Mouse (Mus musculus): ENCODE measurements around the gene Phb.

DNA sequence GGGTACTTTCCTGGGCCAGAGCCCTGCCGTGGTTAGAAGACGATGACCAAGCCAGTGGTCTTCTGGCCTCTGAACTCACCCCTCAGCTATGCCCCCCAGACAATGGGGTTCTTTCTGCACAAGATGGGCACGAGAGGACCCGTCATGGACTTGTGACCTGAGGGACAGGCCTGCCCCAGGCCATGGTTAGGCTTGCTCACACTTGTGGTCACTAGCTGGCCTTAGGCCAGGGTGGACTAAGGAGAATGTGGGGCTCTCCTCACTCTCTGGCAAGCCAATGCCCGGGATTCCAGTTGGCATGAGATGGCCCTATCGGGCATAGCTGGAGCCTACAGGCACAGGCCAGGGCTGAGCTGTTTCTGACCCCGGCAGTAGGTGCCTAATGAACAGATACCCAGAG lies 22.4 kb upstream of the Phb start:
- no peak for TF ChIP-seq CTCF (IDR thresholded peaks at IDR 0.05; ENCODE audit: insufficient read depth, low read length)
- no peak for TF ChIP-seq POLR2A (IDR thresholded peaks at IDR 0.05; ENCODE audit: borderline replicate concordance, extremely low read depth, low read depth, low read length)

All from lung, adult 2 months (tissue).